Mouse (Mus musculus): Measurements from ENCODE around the gene Cldn20.

- TF ChIP-seq EP300 (IDR thresholded peaks at IDR 0.05; ENCODE audit: low read depth) (no peak), CTCF (IDR thresholded peaks at IDR 0.05; ENCODE audit: low read depth) (no peak)
Measured at GRCm38 (mm10) chr17:3495576-3495975, 36.8 kb upstream of the Cldn20 start.
